Mouse (Mus musculus) thymus, postnatal 36 days (tissue): ENCODE results near the gene Spns3.
A peak's percentile ranks its signal among the peaks of the same experiment; 100 is the strongest.

ENCODE experiments used
- DNase-seq, 2 experiments: peaks; one replicate each; pipeline ENCODE4 v3.0.0; 2022; ENCODE audit warnings: mixed read lengths in 2 of 2

Gene Spns3

DNA sequence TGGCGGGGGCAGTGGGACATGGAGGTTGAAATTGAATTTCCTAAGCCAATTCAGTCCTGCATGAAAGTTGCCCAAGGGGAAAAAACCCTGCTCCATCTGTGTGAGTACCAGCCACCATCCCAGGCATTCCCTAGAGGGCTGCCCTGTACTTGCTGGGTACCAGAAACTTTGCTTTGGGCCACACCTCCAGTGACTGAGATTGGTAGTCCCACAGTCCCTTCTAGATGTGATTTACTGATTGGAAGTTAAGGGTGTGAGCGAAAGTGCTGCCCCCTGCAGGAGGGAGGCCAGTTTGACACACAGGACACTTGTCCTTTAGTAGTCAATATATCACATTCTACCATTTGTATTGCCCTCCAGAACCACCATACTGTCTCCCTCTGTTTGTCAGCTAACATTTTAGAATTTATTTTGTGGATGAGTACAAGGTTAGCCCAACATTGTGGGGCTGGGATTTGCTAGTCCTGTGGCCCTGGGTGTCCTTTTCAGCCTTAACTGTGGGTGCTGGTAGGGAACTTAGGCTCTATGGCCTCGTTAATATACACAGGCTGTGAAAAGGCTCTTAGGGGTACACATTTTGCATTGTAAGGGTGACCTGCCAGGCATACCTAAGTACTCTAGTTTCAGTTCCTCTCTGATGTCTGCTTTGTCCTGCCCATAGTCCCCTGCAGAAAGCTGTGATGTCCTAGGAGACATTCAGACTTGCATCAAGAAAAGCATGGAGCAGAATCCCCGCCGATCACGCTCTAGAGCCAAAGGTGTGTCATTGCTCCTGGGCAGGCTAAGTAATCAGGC is 103.8 kb downstream of the Spns3 start:
- peak; percentile 36 to 43 for DNase-seq
